ENCODE assay signal across 10 mouse cellular contexts in genomic region chr1:171610026-171610425, GRCm38 (mm10). TPM values are rescaled to one million over a fixed set of nuclear protein-coding genes. Genes with fewer than 3 reads are reported as not detected.
DNase-seq lines count a peak whose midpoint lies in the region; ATAC-seq and TF ChIP-seq lines count a peak whose summit lies in the region.
"Had no signal": no experiment of that assay in that cellular context is flagged by ENCODE, and none has a peak within 500 bp of the region (broad histone marks: within the 10 kb centered on the region; RNA-seq: fewer than 3 reads in every experiment).

No protein-coding gene starts in this region.

- TF ChIP-seq POLR2A in spleen, adult 2 months (IDR thresholded peaks at IDR 0.05; ENCODE audit: low read depth, low read length), result no peak

- peaks cover 2% of the 10 kb centered on the region; the same call in 1 of the 2 replicates for H3K4me1 ChIP-seq in spleen, adult 2 months (ENCODE audit: control insufficient read depth, insufficient read depth, insufficient read length)
- no peaks in the 10 kb centered on the region for H3K4me1 ChIP-seq in liver, postnatal 0 days (ENCODE audit: insufficient read depth)
- H3K4me1 ChIP-seq in forebrain, embryonic 13.5 days, result no peaks in the 10 kb centered on the region
- H3K4me1 ChIP-seq: neural tube, embryonic 15.5 days had no signal

- H3K27me3 ChIP-seq in spleen, adult 2 months (ENCODE audit: control insufficient read depth, insufficient read depth, low read length), result no peaks in the 10 kb centered on the region
- H3K27me3 ChIP-seq in liver, postnatal 0 days (ENCODE audit: insufficient read depth, low read length), result no peaks in the 10 kb centered on the region
- H3K27me3 ChIP-seq in forebrain, embryonic 13.5 days, result no peaks in the 10 kb centered on the region
- H3K27me3 ChIP-seq: neural tube, embryonic 15.5 days had no signal

- H3K4me2 ChIP-seq in liver, postnatal 0 days (ENCODE audit: low read depth, low read length), result no peak overlapping the region
- H3K4me2 ChIP-seq in forebrain, embryonic 13.5 days, result no peak overlapping the region
- H3K4me2 ChIP-seq: neural tube, embryonic 15.5 days had no signal

- WGBS in spleen, adult 2 months, result 89% methylated on average over 2 of the region's 2 CpGs
- WGBS in liver, postnatal 0 days (ENCODE audit: insufficient replicate concordance), result 72% methylated on average over 2 of the region's 2 CpGs
- WGBS in forebrain, embryonic 13.5 days, result 89% methylated on average over 2 of the region's 2 CpGs

- H3K9me3 ChIP-seq in liver, postnatal 0 days (ENCODE audit: low read length), result no peaks in the 10 kb centered on the region
- no peaks in the 10 kb centered on the region for H3K9me3 ChIP-seq in forebrain, embryonic 13.5 days (replicated peaks)
- H3K9me3 ChIP-seq: neural tube, embryonic 15.5 days had no signal

- no peak overlapping the region for H3K4me3 ChIP-seq in spleen, adult 2 months (ENCODE audit: extremely low read depth, insufficient read depth, insufficient read length)
- H3K4me3 ChIP-seq in liver, postnatal 0 days (ENCODE audit: low read depth, low read length), result no peak overlapping the region
- H3K4me3 ChIP-seq in forebrain, embryonic 13.5 days, result no peak overlapping the region
- H3K4me3 ChIP-seq: neural tube, embryonic 15.5 days had no signal

- no peaks in the 10 kb centered on the region for H3K36me3 ChIP-seq in spleen, adult 2 months (ENCODE audit: control insufficient read depth, insufficient read depth, low read length)
- H3K36me3 ChIP-seq in liver, postnatal 0 days (replicated peaks; ENCODE audit: insufficient read depth, low read length), result no peaks in the 10 kb centered on the region
- H3K36me3 ChIP-seq in forebrain, embryonic 13.5 days (ENCODE audit: poor library complexity, severe bottlenecking), result no peaks in the 10 kb centered on the region
- H3K36me3 ChIP-seq: neural tube, embryonic 15.5 days had no signal

- peak; percentile 22 for DNase-seq in embryo, embryonic 10 days (ENCODE audit: low spot score)
- no peak for DNase-seq in embryo, embryonic 9.5 days (ENCODE audit: extremely low spot score)
- DNase-seq in spleen, adult 2 months (ENCODE audit: low read depth in 1 of 2, low spot score in 2 of 2), result no peak
- DNase-seq in spleen, adult 12 weeks (ENCODE audit: low spot score), result no peak
- DNase-seq in liver, postnatal 0 days, result peak; percentile 47
- peak; percentile 40 for DNase-seq in thymus, postnatal 25 days
- no peak for DNase-seq in gastrocnemius, adult 18-20 months (ENCODE audit: low spot score)

- peak; percentile 9; the same call in 1 of the 2 replicates for TF ChIP-seq CTCF in spleen, adult 2 months (IDR thresholded peaks at IDR 0.05; ENCODE audit: extremely low read depth, insufficient read depth, insufficient read length, insufficient replicate concordance)
- peak; percentile 76 for TF ChIP-seq CTCF in liver, postnatal 0 days (IDR thresholded peaks at IDR 0.05; ENCODE audit: low read depth)

- H3K9ac ChIP-seq in liver, postnatal 0 days (replicated peaks), result no peak overlapping the region
- H3K9ac ChIP-seq in forebrain, embryonic 13.5 days, result no peak overlapping the region
- H3K9ac ChIP-seq: neural tube, embryonic 15.5 days had no signal

- no peak for ATAC-seq in liver, postnatal 0 days
- no peak for ATAC-seq in forebrain, embryonic 13.5 days

- H3K27ac ChIP-seq in spleen, adult 2 months (ENCODE audit: insufficient read depth, low read length), result no peak overlapping the region
- no peak overlapping the region for H3K27ac ChIP-seq in liver, postnatal 0 days (ENCODE audit: low read depth)
- H3K27ac ChIP-seq in forebrain, embryonic 13.5 days, result no peak overlapping the region
- H3K27ac ChIP-seq: neural tube, embryonic 15.5 days had no signal

- no peak for TF ChIP-seq EP300 in liver, postnatal 0 days (IDR thresholded peaks at IDR 0.05; ENCODE audit: low read depth)

RNA-seq across cellular contexts. Expression of gene Ly9, which starts 2.8 kb away (rescaled TPM):
- 23.8 and 27.7 TPM in 2 replicates for polyA plus RNA-seq in spleen, adult 2 months (2012; rRNA removed)
- 1.4 and 2.2 TPM in 2 replicates for polyA plus RNA-seq in liver, postnatal 0 days (2015; fragmentation: Nextera tagmentation; extraction: Ambion mirVana)
- 0.08 TPM in 1 of 2 replicates, not detected in the other for polyA plus RNA-seq in forebrain, embryonic 13.5 days (2015; fragmentation: Nextera tagmentation; extraction: Ambion mirVana)
- total RNA-seq in gastrocnemius, adult 18-20 months (2021), result under 1 TPM in 1 of 2 experiments, not detected in 1; 0.14 TPM

RNA-seq across cellular contexts. Expression of gene Slamf7, which starts 42.8 kb away (rescaled TPM):
- 9.6 and 12.3 TPM in 2 replicates for polyA plus RNA-seq in spleen, adult 2 months (2012; rRNA removed)
- 5.7 and 6.1 TPM in 2 replicates for polyA plus RNA-seq in liver, postnatal 0 days (2015; fragmentation: Nextera tagmentation; extraction: Ambion mirVana)
- polyA plus RNA-seq in forebrain, embryonic 13.5 days (2015; fragmentation: Nextera tagmentation; extraction: Ambion mirVana), result not detected in 2 replicates
- total RNA-seq in gastrocnemius, adult 18-20 months (2021), result not detected
- polyA plus RNA-seq: intestine, embryonic 14.5 days had no signal

RNA-seq across cellular contexts. Expression of gene Cd244a, which starts 51.0 kb away (rescaled TPM):
- 5.7 and 6.8 TPM in 2 replicates for polyA plus RNA-seq in spleen, adult 2 months (2012; rRNA removed)
- 0.85 and 1.1 TPM in 2 replicates for polyA plus RNA-seq in liver, postnatal 0 days (2015; fragmentation: Nextera tagmentation; extraction: Ambion mirVana)
- polyA plus RNA-seq in forebrain, embryonic 13.5 days (2015; fragmentation: Nextera tagmentation; extraction: Ambion mirVana), result not detected in 2 replicates
- under 1 TPM in 1 of 2 experiments, not detected in 1; 0.09 TPM for total RNA-seq in gastrocnemius, adult 18-20 months (2021)

Comparison
In these comparisons a context has a peak if more than half of its experiments do, and no peak if none do; other contexts are left out.
1. DNase-seq: peak in embryo, embryonic 10 days (single experiment), liver, postnatal 0 days (single experiment) and thymus, postnatal 25 days (single experiment); none in embryo, embryonic 9.5 days (single experiment), spleen, adult 2 months (0 of 2), spleen, adult 12 weeks (single experiment) and gastrocnemius, adult 18-20 months (single experiment).